Mouse (Mus musculus) kidney, postnatal 25 days (tissue): ENCODE results near the gene Ano4.
A peak's percentile ranks its signal among the peaks of the same experiment; 100 is the strongest.
"Not testable (repeated sequence)": the region's sequence is repeated elsewhere in the genome, so short reads cannot be mapped to it uniquely, and the experiment has no call there.

Source experiments
- DNase-seq, 2 experiments: peaks; one replicate each; pipeline ENCODE4 v3.0.0; 2021; ENCODE audit warnings: mixed read lengths in 2 of 2

Ano4 gene

GRCm38 (mm10) chr10:89114381-89114780 is 230.2 kb downstream of the Ano4 start:
- DNase-seq, result no peak

- DNase-seq, result no peak
These were observed 233.1 kb downstream of the Ano4 start for GRCm38 (mm10) chr10:89111466-89111865.

GRCm38 (mm10) chr10:89110917-89111316 is 233.6 kb downstream of the Ano4 start:
- no peak for DNase-seq

- DNase-seq, result no peak
These were observed 241.0 kb downstream of the Ano4 start for GRCm38 (mm10) chr10:89103594-89103993.

GRCm38 (mm10) chr10:89102025-89102424 is 242.5 kb downstream of the Ano4 start:
- no peak for DNase-seq

DNA sequence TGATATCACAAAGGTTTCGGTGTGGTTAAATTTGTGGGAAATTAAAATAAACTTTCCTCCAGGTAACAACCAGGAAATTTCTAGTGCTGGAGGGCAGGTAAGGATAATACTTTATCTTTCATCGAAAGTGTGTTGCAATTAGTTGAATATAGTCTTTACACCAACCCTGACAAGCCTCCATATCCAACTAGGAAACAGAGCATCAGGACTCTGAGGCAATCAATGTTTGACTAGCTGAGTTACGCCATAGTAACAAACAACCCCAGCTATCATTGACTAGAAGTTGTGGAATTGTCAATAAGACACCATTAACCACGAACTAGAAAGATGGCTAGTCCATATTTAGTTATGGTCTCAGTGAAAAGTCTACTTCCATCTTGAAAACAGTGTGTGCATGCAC is 246.4 kb downstream of the Ano4 start:
- no peak for DNase-seq

DNA sequence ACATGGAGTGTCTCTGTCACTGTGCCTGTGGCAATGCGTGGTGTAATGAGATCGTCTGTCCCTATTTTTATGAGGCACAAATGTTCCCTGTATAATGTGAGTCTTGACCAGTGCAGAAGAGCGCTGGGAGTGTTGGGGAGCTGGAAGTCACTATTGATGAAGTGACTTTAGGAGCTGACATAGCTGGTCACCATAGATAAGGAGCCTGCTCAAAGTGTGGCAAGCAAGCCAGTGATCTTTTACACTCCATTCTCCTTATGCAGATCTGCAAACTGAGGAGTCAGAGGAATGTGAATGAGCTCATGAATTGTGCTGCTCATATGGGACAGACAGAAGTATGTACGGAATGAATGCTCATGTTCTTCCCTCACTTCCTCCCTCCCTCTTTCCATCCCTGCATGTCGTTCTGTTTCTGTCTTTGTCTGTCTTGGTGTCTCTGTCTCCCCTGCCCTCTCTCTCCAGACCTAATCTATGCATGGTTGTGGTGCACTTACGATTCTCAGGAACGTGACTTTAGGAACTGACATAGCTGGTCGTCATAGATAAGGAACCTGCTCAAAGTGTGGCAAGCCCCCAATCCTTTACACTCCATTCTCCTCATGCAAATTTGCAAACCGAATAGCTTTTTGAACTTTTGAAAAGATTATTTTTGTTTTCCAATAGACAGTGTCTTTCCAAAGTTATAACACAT is 252.1 kb downstream of the Ano4 start:
- no peak for DNase-seq

DNA sequence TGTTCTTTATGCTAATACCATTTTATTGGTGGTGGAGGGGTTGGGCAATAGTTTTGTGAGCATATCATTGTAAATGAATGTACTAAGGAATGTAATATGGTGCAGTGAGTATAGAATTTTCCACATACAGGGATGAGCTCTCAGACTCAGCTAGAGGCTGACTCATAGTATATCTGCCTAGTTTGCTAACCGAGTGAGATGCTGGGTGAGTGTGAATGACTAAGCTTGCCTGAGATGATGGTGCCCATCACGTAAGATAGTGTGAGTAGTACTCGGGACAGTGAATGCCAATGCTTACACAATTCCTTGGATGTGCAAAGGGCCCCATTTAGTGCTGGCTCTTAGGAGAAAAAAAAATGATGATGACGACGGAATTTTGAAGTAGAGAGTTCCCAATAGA is 267.1 kb downstream of the Ano4 start:
- no peak for DNase-seq

DNA sequence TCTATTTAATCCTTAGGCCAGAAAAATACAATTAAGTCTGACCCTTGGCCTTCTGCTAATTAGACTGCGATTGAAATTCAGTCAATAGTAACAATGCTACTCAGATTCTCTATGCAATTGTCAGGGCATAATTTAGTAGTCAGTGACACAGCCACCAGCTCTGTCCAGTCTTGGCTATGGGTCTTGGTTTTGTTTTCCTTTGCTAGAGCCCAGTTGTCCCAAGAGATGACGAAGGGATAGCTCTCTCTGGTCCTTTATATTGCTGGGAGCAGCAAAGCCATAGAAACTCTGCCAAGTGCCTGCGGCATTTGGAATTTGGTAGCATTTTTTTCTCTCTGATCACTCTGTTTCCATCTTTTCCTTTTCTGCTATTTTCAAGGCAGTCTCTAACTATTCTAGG is 288.7 kb downstream of the Ano4 start:
- DNase-seq, result no peak

DNA sequence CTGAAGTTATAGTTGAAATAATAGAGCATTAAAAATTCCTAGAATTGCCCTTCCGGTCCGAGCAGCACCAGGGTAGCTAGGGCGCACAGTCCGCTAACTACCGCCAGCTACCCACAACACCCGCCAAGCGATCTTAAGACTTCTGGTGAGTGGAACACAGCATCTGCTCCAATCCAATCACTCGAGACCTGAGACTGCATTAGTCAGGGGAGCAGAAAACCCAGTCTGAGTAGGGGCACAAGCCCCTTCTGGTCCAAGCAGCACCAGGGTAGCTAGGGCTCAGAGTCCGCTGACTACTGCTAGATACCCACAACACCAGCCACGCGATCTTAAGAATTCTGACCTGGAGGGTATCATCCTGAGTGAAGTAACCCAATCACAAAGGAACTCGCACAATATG is 299.6 kb downstream of the Ano4 start:
- DNase-seq, result not testable (repeated sequence)

GRCm38 (mm10) chr10:89044166-89044565 is 300.4 kb downstream of the Ano4 start:
- no peak for DNase-seq

GRCm38 (mm10) chr10:89018926-89019325 is 325.6 kb downstream of the Ano4 start:
- DNase-seq, result no peak

DNA sequence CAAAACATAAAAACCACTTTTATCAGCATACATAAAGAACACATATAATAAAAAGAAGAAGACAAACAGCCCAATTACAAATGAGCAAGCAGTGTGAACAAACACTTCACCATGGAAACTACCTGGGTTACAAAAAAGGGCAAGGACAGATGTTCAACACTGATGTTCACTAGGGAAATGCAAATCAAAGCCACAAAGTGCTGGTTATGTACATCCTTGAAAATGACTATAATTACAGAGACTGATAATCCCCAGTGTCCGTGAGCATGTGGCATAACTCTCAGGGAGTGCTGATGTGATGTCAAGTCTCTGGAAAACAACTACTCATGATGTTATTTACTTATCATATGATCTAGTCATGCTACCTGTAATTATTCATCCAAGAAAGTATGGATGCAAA is 336.3 kb downstream of the Ano4 start:
- no peak for DNase-seq

DNA sequence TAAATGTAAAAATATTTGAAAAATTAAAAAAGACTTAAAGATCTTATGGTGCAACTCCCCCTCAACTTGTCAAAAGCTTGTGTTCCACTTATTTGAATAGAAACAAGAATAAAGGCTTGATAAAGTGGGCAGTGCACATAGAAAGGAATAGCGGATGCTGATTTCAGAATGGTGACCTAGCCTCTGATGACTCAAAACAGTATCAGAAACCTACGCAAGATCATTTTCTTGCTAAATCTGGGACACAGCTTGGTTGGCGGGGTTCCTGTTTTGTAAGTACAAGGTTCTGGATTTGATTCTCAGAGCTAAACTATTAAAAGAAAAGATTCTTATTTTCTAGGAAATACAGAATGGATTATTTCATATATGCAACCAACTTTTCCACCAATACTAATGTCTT is 340.0 kb downstream of the Ano4 start:
- DNase-seq, result no peak

DNA sequence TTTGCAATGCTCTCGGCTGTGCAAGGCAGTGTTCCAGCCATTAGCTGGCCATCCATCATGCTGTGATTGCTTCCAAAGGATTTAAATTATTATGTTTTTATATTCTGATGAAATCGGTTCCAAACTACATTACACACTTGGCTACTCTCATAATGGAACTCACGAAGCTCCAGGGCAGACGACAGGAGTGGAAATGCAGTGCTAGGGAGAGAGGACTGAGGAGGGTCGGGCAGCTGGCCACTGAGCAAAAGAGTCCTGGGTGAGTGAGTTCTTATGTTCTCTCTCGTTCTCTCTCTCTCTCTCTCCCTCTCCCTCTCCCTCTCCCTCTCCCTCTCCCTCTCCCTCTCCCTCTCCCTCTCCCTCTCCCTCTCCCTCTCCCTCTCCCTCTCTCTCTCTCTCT is 357.6 kb downstream of the Ano4 start:
- DNase-seq, result no peak

DNA sequence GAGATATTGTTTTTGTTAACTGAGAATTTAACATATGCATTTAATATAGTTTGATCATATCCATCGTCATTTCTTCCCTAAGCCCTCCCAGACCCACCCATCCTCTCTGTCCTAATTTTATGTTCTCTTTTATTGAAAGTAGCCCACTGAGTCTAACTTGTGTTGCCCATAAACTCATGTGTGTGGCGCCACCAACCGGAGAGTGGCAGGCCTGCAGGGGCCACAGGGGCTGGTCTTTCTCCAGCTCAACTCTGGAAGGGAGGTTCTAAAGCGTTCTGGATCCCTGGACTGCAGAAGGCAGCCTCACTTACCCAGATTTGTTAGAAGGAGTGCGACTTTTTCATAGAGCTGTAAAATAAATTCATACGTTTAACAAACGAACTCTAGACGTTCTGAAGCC is 361.1 kb downstream of the Ano4 start:
- peak; percentile 53 to 54 for DNase-seq

GRCm38 (mm10) chr10:88979451-88979850 is 365.1 kb downstream of the Ano4 start:
- DNase-seq, result no peak

GRCm38 (mm10) chr10:88978932-88979331 is 365.6 kb downstream of the Ano4 start:
- no peak for DNase-seq

- no peak for DNase-seq
These were observed 373.4 kb downstream of the Ano4 start for GRCm38 (mm10) chr10:88970951-88971725.

GRCm38 (mm10) chr10:88968586-88968985 is 376.0 kb downstream of the Ano4 start:
- no peak for DNase-seq

DNA sequence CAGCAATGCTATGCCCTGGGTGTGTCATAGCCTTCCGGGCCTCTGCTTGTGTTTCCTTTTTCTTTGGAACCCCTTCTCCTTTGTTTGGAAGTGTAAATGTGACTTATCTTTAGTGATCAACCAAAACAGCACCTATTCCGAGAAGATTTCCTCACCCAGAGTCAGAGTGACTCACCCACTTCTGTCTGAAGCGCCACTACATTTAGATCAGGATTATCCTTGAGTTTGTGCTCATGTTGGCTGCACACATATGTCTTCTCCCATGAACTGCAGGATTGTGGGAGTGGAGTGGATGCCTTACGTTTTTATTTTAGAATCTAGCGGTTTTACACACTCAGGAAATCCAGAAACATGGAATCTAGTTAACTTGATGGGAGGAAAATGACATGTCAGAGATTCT is 383.8 kb downstream of the Ano4 start:
- DNase-seq, result no peak

- DNase-seq, result no peak
These were observed 394.3 kb downstream of the Ano4 start for GRCm38 (mm10) chr10:88950297-88950653.

- DNase-seq, result no peak
These were observed 394.8 kb downstream of the Ano4 start for GRCm38 (mm10) chr10:88949649-88950296.
